Mouse (Mus musculus) myocyte (in vitro differentiated cells): ENCODE data around the gene Gmfg.

Experiments
- MAX ChIP-seq: IDR thresholded peaks from one replicate; pipeline ENCODE4 v1.6.1; 2011; ENCODE audit warnings: low read depth, mild to moderate bottlenecking, control low read depth
- MYOD1 ChIP-seq, 3 experiments: IDR thresholded peaks; one replicate each; pipeline ENCODE4 v1.6.1; 2011; ENCODE audit warnings: control low read depth in 2 of 3, low read depth in 2 of 3, mild to moderate bottlenecking in 2 of 3, moderate library complexity in 1 of 3; ENCODE audit not compliant: insufficient read length in 2 of 3, control insufficient read depth in 1 of 3
- POLR2A ChIP-seq: IDR thresholded peaks from one replicate; pipeline ENCODE4 v1.6.1; 2011; ENCODE audit warnings: low read depth, mild to moderate bottlenecking, control low read depth, moderate library complexity; ENCODE audit not compliant: insufficient read length
- SRF ChIP-seq: IDR thresholded peaks from one replicate; pipeline ENCODE4 v1.6.1; 2011; ENCODE audit warnings: low read depth; ENCODE audit not compliant: control insufficient read depth, insufficient read length
- TCF12 ChIP-seq: IDR thresholded peaks from one replicate; pipeline ENCODE4 v1.6.1; 2011; ENCODE audit warnings: mild to moderate bottlenecking, control low read depth; ENCODE audit not compliant: poor library complexity, insufficient read depth, severe bottlenecking

DNA sequence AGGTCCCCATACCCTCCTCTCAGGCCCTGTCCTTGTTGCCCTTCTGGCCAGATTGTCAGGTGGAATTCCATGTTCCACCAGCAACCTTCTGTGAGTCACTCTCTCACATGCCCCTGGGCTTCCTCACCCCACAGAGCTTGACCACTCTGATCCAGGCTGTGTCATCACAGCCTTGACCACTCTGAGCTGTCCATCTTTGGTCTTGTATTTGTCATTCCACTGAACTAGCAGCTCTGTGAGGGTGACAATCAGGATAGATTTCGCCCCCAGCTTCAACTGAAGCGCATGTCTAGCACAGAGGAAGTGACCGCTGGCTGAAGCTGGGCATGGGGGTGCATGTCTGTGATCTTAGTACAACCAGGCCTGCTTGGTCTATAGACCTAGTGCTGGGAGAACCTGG is 46.9 kb upstream of the Gmfg start:
- TF ChIP-seq TCF12 (no peak), POLR2A (no peak), MYOD1 (IDR thresholded peaks at IDR 0.05; ENCODE audit: control insufficient read depth in 1 of 3, insufficient read length in 2 of 3, low read depth in 2 of 3) (no peak), SRF (no peak), MAX (no peak)
